Mouse (Mus musculus): Measurements from ENCODE around the gene Abca7.
"Not testable (repeated sequence)": the region's sequence is repeated elsewhere in the genome, so short reads cannot be mapped to it uniquely, and the experiment has no call there.

Gene Abca7

DNA sequence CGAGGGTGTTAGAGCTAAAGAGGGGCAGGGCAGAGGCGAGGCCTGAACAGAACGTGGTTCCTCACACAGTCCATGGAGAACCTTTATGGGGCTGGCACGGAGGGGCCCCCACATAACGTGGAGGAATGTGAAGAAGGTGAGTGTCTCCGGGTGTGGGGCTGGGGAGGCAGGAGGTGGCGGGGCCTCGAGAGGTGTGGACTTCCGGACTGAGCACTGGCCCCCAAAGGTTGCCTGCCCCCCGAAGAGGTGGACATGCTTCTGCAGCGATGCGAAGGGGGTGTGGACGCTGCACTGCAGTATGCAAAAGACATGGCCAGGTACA lies 25.0 kb downstream of the Abca7 start:
- no peak for DNase-seq (ENCODE audit: low read depth, low spot score)

GRCm38 (mm10) chr10:80022164-80022563 lies 25.9 kb downstream of the Abca7 start:
- no peak for DNase-seq (ENCODE audit: low read depth, low spot score)

DNA sequence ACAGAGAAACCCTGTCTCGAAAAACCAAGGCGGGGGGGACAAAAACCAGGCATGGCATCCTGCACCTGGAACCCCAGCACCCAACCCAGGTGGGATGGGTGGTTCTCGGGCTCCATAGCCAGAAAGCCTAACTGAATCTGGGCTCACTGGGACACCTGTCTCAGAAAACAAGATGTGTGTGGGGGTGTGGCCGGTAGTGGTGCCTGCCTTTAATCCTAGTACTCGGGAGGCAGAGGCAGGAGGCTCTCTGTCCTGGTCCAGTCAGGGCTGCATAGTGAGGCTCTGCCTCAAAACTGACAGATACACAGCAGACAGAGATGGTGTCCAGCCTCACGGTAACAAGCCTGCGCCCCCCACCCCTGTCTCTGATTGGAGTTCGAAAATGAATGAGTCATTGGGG lies 26.5 kb downstream of the Abca7 start:
- no peak for DNase-seq (ENCODE audit: low read depth, low spot score)

DNA sequence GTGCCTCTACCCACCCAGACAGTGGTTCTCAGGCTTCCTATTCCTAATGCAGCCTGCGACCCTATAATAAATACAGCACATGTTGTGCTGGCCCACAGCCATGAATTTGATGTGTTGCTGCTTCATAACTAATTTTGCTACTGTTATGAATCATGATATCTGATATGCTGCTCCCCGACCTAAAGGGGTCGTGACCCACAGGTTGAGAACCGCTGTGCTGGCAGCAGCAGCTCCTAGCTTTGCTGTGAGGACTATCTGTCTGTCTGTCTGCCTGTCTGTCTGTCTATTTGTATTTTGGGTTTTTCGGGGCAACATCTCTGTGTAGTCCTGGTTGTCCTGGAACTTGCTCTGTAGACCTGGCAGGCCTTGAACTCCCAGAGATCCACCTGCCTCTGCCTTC lies 27.5 kb downstream of the Abca7 start:
- DNase-seq (ENCODE audit: low read depth, low spot score), result no peak

DNA sequence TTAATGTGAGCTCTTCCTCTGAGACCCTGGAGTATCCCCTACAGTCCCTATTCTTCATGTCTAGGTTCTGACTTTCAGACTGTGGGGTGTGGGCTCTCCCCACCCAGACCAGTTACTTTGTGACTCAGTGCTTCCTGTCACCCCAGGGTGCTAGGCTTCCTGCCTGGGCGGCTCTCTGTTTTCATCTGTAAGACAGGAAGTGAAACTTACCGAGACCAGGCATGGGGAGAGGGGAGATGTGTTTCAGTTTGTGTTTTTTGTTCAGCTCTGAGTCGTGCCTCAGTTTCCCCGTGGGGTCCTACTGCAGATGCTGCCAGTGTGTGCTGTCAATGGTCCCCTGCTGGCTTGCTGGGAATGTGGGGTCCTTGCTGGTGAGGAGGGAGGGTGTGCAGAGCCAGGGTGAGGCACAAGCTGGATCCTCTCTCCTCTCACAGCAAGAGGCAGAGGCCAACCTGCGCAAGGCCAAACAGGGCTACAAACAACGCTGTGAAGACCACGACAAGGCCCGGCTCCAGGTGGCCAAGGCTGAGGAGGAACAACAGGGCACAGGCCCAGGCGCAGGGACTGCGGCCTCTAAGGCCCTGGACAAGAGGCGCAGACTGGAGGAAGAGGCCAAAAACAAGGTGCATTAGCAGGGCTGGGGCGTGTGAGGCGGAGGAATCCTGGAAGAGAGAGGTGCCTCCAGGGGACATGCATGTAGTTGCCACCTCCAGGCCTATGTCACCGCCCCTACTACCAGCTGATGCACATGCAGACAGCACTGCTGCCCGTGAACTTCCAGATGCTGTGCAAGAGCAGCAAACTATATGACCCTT lies 28.1 kb downstream of the Abca7 start:
- DNase-seq (ENCODE audit: low read depth, low spot score), result no peak

- no peak for DNase-seq (ENCODE audit: low read depth, low spot score)
These were observed 28.7 kb downstream of the Abca7 start for GRCm38 (mm10) chr10:80025044-80025347.

DNA sequence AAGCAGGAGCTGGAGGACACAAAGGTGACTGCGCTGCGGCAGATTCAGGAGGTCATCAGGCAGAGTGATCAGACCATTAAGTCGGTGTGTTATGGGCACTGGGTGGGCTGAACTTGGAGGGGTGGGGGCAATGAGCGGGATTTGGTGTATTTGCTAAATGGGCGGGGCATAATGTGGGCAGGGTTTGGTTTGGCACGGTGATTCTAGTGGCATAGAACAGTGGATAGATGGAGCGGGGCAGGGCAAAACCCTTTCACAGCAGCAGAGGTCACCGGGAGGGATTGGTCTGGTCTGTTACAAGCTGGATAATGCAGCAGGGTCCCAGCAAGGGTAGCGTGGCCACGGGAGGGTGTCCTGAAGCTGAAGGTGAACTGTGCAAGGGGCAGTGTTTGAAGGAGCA lies 29.2 kb downstream of the Abca7 start:
- no peak for DNase-seq (ENCODE audit: low read depth, low spot score)

DNA sequence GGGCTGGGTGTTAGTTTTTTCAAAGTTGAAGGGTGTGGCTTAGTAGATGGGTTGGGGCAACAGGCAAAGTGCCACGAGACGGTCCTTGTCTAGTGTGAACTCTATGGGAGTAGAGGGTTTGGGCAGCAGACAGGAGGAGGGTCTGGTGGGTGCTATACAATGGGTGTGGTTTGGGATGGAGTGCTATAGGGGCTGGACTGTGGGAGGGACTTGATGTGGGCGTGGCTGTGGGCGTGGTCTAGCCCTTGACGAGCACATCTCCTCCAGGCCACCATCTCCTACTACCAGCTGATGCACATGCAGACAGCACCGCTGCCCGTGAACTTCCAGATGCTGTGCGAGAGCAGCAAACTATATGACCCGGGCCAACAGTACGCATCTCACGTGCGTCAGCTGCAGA lies 29.6 kb downstream of the Abca7 start:
- DNase-seq (ENCODE audit: low read depth, low spot score), result no peak

- DNase-seq (ENCODE audit: low read depth, low spot score), result no peak
These were observed 31.6 kb downstream of the Abca7 start for GRCm38 (mm10) chr10:80027681-80028520.

DNA sequence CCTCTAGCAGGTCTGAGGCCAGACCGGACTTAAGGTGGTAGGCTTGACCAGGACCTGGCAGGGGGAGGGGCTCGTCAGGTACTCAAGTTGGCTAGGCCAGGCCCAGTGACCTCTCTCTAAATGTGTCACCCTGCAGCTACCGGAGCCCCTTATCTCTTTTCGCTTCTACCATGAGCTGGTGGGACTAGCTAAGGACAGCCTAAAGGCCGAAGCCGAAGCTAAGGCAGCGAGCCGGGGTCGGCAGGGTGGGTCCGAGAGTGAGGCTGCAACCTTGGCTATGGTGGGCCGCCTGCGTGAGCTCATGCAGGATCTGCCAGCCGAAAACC lies 32.2 kb downstream of the Abca7 start:
- no peak for DNase-seq (ENCODE audit: low read depth, low spot score)

DNA sequence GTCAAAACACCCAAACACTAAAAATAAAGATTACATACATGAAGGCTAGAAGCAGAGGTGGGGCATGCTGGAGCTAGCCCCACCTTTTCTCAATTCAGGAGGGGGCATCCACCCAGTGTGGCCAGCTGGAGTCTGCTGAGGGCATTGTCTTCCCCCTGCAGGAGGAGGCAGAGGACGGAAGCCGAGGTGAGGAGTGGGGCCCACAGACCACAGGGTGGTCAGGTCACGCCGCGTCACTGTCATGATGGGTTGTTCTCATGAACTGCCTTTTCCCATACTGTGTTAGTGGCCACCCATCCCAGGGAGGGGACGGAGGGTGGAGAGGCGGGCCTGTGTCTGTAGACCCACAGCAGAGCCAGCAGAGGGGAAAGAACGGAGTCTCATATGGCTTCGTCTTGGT lies 33.9 kb downstream of the Abca7 start:
- DNase-seq (ENCODE audit: low read depth, low spot score), result no peak

- DNase-seq (ENCODE audit: low read depth, low spot score), result no peak
These were observed 34.4 kb downstream of the Abca7 start for GRCm38 (mm10) chr10:80030736-80031135.

DNA sequence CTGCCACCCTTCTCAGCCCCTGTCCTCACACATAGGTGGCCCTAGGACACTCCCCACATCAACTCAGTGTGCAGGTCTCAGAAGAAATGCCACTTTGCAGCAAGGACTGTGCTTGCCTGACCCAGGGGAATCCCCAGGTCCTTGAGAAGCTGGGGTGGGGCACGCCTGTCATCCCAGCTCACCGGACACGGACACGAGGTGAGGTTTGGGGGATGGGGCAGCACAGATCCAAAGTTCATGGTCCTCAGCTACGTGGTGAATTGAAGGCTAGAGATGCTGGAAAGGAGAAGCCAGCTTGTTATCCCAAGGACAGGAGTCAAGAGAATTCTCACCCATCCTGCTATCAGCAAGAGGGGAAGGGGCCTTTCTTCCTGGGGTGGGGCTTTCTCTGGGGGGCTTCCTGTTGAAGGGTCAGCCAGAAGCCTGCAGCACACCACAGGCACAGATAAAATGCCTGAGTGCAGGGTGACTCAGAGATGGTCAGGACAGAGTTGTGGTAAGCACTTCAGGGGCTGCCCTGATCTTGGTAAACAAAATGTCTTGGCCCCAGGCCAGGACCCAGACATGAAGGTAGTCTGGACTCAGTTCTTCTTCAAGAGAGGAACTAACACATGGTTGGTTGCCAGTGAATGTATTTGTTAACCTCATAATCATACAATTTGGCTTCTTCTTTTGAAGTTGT lies 36.6 kb downstream of the Abca7 start:
- DNase-seq (ENCODE audit: low read depth, low spot score), result peak; percentile 54

DNA sequence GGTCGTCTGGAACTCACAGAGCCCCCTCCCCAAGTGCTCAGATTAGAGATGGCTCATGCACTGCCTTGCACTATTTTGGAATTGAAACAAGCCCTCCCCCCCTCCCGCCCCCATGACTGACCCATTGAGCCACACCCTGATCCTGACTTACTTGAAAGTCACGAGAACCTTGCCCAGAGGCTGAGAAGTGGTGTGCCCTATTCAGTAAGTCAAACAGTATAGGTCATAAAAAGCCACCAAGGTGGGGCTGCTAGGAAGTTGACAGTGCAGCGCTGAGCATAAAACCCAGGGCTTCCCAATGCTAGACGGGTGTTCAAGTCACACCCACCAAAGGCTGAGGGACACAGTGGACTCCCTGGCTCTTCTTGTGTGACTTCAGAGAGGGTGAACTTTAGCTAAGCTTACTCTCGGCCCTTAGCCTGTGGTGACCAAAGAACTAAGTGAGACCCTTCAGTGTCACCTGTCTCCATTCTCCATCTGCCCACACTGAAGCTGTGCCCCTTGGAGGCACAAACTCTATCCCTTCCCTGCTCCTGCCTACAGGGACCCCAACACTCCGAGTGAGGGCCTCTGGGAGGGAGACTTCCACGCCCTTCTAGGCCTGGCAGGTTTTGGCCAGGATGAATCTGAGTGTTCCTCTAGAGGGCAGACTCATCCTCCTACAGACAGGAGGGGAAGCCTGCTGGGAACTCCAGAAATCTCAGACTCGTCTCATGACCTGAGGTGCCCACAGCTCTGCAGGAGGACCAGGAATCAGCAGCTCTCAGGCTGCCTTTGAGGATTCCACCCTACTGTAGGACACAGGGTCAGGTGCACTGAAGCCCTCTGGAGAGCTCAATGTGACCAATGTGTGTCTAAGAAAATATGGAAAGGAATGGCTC lies 37.5 kb downstream of the Abca7 start:
- DNase-seq (ENCODE audit: low read depth, low spot score), result peak; percentile 57

- DNase-seq (ENCODE audit: low read depth, low spot score), result no peak
These were observed 38.9 kb downstream of the Abca7 start for GRCm38 (mm10) chr10:80035148-80035547.

- DNase-seq (ENCODE audit: low read depth, low spot score), result no peak
These were observed 39.4 kb downstream of the Abca7 start for GRCm38 (mm10) chr10:80035686-80036085.

- no peak for DNase-seq (ENCODE audit: low read depth, low spot score)
These were observed 40.5 kb downstream of the Abca7 start for GRCm38 (mm10) chr10:80036832-80037231.

GRCm38 (mm10) chr10:80039559-80039979 lies 43.3 kb downstream of the Abca7 start, which contains the start of gene Polr2e:
Polr2e (minus strand) TSS chr10:80039795.
- DNase-seq (ENCODE audit: low read depth, low spot score), result peak; percentile 99

- not testable (repeated sequence) for DNase-seq (ENCODE audit: low read depth, low spot score)
These were observed 45.2 kb downstream of the Abca7 start for GRCm38 (mm10) chr10:80041409-80042060.

GRCm38 (mm10) chr10:80044087-80044486 lies 47.8 kb downstream of the Abca7 start:
- no peak for DNase-seq (ENCODE audit: low read depth, low spot score)

GRCm38 (mm10) chr10:80045364-80045763 lies 49.1 kb downstream of the Abca7 start:
- DNase-seq (ENCODE audit: low read depth, low spot score), result not testable (repeated sequence)
